Mouse (Mus musculus): ENCODE data around the gene Eif6. TPM values are rescaled to one million over a fixed set of nuclear protein-coding genes. Genes with fewer than 3 reads are reported as not detected.

Gene Eif6
- total RNA-seq, 2 experiments from 2014 or later, result 51.1 to 52.0 TPM

DNA sequence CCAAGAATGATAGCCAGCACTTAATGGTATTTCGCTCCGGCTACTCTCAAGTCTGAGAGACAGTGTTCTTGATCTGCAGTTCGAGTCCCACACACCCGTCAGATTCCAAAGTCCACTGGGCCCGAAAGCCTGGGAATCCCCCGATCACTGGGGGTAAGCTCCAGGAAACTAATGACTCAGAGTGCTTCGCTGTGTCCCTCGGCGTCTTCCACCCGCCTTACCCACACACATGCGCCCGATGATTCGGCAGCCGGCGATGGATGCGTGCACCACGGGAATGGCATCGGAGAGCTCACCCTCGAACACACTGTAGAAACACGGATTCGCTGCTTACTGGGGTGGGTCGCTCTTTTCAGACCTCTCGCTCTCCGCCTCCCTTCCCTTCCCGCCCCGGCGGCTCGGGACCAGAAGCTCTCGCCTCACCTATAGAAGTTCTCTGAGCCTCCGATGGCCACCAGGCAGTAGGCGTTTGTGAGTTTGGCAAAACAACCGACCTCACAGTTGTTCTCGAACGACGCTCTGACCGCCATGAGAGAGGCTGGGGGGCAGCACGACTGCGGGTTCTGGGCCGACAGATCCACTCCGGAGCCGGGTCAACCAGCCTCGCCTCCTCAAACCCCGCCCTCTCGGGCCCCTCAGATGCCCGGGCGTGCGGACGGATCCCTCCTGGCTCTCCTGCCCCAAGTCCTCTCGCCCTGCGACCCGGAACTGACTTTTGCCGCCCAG is 658 bp downstream of the Eif6 start:
- DNase-seq (ENCODE audit: low spot score), result no peak
- intact Hi-C loops (cut with DNase I), result no loop called here

DNA sequence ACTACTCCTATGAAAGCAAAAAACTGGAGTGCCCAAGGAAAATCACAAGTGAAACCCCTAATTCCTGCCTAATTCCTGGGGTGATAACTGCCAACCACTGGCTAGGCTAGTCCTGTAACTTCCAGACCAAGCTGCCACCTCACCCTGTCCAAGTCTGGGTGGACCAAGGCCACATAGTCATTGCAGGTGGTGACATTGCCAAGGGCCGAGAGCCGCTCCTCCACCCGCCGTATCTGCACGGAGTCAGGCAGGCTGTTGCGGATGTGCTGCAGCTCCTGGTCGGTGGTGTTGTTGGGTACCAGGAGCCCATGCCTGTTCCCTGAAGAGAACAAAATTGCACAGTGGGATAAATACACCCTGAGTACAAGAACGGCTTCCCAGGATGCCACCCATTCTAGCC is 3.0 kb downstream of the Eif6 start:
- intact Hi-C loops (cut with DNase I), result no loop called here
- no peak for DNase-seq (ENCODE audit: low spot score)

DNA sequence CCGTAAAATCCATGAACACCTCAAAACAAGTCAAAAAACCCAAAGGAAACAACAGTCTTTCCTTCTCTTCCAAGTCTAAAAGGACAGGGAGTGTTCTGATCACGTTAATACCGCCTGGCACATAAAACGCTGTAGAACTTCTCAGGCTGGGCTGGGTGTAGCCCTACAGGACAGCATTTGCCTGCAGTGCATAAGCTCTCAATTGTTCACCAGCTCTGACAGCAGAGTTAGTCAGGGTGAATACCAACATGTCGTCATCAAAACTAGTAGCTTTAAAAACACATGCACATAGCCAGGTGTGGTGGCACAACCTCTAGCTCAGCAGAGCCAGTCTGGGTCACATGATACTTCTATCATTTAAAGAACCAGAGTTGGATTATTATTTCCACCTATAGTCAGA is 5.9 kb downstream of the Eif6 start:
- DNase-seq (ENCODE audit: low spot score), result no peak
- intact Hi-C loops (cut with DNase I), result no loop called here

DNA sequence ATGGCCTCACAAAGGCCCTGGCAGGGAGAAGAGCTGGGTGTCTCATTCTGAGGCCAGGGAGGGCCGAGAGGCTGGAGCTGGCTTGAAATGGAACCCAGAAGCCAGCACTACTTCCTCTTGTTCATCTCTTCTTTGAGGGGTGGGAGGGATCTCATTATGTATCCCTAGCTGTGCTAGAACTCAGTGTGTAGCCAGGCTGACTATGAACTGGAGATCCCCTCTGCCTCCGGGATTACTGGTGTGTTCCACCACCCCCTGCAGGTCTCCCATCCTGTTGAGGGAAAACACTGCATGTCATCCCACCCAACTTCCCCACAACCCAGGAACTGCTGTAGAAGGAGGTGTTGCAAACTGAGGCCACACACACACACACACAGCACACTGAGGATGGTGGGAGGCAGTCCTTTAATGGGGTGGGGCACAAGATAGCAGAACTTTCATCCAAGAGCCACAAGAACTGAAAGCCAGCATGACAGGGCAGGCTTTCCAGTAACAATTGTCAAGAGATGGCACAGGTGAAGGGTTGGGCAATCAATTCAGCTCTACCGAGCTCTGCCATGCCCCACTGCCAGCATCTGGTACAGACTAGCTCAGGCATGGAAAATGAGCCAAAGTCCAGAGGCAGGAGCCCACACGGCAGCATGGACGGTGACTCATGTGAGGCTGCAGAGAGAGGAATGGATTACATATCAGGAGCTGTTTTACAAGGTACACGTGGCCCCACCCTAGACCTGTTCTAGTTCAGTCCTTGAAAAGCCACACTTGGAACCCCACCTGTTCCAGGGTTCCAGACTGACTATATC is 7.1 kb downstream of the Eif6 start:
- DNase-seq (ENCODE audit: low spot score), result no peak
- intact Hi-C loops (cut with DNase I), result no loop called here

DNA sequence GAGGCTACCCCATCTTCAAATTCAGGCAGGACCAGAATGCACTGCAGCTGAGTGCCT is 7.5 kb downstream of the Eif6 start, which contains the start of gene BC029722:
Gene BC029722, minus strand, starts transcription at position 35 of the 57 bp plus-strand sequence.
- no peak for DNase-seq (ENCODE audit: low spot score)
- intact Hi-C loops (cut with DNase I), result no loop called here

DNA sequence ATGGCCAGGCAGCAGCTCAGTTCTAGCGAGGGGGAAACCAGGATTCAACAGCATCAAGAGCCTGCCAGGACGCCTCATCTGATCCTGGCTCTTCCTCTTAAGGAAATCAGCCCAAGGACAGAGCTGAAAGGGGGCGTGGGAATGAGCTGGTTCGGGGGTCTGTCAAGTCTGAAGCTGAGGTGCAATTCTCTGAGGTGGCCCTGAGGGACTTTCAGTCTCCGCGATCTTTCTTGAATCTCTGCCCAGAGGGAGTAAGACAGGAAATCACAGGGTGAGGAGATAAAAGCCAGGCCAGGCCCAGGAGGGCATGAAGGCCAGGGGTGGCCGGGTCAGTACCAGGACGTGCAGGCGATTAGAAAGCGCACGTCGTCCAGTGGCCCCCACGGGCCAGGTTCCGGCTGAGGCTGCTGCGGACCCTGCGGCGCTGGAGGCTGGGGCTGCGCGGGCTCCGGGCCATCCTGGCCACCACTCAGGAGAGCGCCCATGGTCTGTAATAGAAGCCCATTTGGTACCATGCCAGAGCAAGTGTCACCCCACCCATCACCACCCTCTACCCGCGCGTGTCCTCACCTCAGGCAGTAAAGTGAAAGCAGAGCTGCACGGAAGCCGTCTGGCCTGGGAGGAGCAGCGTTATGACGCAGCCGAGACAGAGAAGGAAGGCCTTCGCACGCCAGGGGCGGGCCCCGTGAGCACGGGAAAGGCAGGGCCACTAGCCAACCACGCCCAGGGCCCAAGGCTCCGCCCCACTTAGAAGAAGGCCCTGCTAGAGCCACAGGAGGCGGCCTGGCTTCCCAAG is 7.9 kb downstream of the Eif6 start:
- intact Hi-C loops (cut with DNase I), result no loop called here
- DNase-seq (ENCODE audit: low spot score), result peak; percentile 94

DNA sequence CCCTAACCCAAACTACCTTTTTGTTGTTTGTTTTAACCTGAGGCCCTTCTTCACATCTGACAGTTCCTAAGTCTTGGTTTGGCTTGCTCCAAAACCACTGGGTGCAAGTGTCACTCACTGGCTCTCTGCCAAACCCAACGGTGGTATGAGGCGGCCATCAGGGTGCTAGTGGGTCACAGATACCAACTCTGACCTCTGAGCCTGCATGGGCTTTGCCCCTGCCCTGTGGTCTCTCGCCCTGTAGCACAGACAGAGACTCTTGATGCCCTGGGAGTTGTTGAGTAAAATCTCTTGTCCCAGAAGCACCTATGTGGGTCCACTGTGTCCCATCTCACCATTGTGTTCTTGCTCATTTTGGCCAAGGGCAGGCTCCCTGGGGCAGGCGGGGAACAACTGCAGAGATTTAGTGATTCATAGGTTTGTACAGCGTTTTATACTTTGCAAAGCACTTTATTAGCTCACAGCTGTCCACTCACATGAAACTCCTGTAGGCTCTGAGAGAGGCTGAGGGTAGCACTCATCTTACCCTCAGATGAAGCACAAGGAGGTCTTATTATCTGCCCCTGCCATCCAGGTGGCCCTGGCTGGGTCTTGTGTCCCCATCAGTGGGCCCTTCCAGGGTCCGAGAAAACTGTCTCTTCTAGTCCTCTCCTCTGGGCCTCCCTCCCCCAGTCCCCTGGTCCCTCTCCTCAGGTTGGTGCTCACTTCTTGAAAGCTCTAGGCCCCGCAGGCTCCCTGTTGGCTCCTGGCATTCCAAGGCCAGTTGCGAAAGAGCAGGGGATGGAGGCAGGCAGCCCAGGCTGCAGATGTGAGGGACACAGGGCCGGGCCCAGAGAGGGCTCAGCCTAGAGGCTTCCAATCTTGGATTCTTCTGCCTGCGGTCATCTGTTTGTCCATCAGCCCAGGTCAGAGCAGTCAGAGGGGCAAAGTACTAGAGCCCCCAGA is 9.2 kb downstream of the Eif6 start:
- peak; percentile 46 for DNase-seq (ENCODE audit: low spot score)
- intact Hi-C loops (cut with DNase I), result no loop called here

DNA sequence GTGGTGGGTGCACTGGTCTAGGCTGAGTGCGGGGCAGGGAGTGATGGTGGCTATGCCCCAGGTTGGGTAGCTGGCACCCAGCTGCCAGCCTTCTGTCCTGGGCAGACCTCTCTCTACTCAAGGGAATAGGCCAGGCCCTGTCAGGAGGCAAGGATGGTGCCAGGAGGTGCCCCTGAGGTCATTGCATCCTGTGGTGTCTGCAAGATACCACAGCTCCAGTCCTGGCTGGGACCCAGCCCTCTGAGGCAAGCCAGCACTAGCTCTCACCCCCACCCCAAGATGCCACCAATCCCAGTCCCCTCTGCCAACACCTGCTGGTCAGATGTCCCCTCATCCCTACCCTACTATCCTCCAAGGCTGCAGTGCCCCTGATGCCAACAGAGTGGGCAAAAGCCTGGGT is 10.5 kb downstream of the Eif6 start:
- intact Hi-C loops (cut with DNase I), result no loop called here
- DNase-seq (ENCODE audit: low spot score), result no peak

DNA sequence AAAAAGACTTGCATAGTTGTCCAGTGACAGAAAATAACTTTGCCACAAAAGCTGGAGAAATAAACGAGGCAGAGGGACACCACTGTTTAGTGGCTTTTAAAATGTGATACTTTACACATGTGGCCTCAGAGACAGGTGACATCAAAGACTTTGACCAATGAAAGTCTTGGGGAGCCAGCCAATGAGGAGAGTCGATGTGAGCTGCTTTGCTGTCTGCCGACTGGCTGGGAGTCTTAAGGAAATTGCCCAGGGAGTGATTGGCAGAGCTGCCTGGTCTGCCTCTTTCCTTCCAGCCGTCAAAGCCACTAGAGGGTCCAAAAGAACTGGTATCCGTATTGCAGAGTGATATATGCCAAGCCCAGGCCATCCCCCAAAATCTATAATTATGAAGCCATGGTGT is 11.9 kb downstream of the Eif6 start:
- DNase-seq (ENCODE audit: low spot score), result no peak
- intact Hi-C loops (cut with DNase I), result loop anchor here (5.0 kb wide), 1 partner anchor 118 kb away; no protein-coding TSS in a partner anchor

DNA sequence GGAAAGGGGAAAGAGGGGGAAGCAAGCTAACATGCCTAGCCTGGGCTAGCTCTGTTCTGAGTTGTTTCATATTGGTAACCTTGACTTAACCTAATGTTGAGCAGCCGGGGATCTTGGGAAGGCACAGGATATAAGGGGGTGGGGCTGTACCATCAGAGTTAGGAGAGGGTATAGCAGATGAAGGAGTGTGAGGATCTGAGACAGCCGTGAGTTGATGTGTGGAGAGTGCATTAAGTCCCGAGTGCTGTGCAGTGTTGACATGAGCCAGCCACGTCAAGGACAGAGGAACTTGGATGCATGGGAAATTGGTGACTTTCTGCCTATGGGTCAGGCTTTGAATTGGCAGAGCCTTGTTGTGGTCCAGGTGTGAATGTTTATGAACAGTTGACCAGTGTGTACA is 14.1 kb downstream of the Eif6 start:
- DNase-seq (ENCODE audit: low spot score), result no peak
- intact Hi-C loops (cut with DNase I), result loop anchor here (5.0 kb wide), 1 partner anchor 115 kb away; no protein-coding TSS in a partner anchor

DNA sequence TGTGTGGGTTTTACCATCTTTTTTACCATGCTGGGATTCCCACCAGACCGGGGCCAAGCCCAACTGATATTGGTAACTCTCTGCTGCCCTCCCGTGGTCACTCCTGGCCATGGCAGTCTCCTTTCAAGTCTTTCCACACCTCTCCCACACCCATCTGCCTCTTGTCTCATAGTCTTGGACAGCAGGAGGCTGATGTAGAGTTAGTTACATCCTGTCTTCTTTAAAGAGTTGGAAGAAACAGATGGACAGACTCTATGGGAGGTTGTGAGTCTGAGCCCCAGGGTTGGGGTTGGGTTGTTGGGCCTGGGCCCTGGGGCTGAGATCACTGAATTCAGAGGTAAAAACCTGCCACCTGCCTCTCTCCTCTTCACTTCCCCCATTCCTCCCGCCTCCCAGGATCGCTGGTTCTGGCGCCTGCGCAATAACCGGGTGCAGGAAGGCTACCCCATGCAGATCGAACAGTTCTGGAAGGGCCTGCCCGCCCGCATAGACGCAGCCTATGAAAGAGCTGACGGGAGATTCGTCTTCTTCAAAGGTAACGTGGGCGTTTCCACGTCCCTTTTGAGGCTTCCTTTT is 14.8 kb downstream of the Eif6 start:
- no peak for DNase-seq (ENCODE audit: low spot score)
- intact Hi-C loops (cut with DNase I), result loop anchor here (5.0 kb wide), 1 partner anchor 115 kb away; no protein-coding TSS in a partner anchor

DNA sequence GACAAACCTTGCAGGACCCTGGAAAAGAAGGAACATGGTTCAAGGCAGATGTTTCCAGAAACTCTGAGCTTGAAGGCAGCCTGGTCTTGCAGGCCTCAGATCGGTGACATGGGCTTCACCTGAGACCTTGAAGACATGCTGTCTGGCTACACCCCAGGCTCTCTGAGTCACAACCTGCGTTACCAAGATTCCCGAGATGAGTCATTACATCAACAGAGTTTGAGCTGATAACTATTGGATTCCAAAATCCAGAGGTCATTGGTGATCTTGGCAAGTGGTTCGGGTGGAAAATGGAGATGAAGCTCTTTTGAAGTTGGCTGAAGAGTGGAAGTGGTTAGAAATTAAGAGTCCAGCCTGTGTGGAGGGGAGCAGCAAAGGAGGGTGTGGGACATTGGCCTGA is 17.1 kb downstream of the Eif6 start:
- intact Hi-C loops (cut with DNase I), result loop anchor here (5.0 kb wide), 1 partner anchor 112 kb away; no protein-coding TSS in a partner anchor
- DNase-seq (ENCODE audit: low spot score), result no peak

DNA sequence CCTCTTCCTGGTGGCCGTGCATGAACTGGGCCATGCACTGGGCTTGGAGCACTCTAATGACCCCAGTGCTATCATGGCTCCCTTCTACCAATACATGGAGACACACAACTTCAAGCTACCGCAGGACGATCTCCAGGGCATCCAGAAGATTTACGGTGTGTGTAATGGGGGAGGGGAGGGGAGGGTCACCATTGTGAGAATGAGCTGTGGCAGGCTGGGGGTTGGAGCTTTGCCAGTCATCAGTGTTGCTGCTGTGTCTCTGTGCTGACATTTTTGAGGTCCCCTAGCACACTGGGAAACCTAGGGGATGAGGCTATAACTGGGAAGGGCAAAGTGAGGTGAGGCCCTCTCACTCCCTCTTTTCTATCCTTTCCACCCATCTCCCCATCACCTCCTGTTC is 19.3 kb downstream of the Eif6 start:
- DNase-seq (ENCODE audit: low spot score), result no peak
- intact Hi-C loops (cut with DNase I), result no loop called here

DNA sequence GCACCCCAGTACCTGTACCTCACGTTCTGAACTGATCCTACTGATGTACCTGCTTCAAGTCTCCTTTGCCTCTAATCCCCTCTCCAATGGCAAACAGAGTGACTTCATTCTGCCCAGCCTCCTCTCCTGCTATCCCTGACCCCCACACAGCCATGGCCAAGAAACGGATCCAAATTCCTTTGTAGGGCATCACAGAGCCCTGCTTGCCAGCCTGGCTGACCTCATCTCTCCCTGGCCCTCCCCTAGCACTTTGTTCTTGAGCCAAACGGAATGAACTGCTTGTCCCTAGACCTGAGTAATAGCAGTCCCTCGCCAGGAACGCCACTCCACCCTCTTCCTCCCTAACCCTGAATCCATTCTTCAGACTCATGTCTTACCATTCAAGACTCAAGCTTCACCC is 20.2 kb downstream of the Eif6 start:
- intact Hi-C loops (cut with DNase I), result no loop called here
- no peak for DNase-seq (ENCODE audit: low spot score)

DNA sequence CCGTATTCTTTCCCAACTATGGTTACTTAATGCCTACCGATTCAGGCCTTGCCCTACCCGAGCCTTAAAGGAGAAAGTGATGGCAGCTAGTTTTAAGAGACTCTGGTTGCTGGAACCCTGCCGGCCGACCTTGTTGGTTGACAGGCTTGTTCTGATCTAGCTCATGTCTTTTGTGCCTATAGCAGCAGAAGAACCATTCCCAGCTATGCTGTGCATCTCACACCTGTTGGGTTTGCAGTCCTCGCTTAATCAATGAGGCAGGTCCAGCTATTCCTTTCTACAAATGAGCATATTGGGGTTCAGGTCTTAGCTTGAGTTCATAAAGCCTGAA is 20.8 kb downstream of the Eif6 start:
- no peak for DNase-seq (ENCODE audit: low spot score)
- intact Hi-C loops (cut with DNase I), result no loop called here

DNA sequence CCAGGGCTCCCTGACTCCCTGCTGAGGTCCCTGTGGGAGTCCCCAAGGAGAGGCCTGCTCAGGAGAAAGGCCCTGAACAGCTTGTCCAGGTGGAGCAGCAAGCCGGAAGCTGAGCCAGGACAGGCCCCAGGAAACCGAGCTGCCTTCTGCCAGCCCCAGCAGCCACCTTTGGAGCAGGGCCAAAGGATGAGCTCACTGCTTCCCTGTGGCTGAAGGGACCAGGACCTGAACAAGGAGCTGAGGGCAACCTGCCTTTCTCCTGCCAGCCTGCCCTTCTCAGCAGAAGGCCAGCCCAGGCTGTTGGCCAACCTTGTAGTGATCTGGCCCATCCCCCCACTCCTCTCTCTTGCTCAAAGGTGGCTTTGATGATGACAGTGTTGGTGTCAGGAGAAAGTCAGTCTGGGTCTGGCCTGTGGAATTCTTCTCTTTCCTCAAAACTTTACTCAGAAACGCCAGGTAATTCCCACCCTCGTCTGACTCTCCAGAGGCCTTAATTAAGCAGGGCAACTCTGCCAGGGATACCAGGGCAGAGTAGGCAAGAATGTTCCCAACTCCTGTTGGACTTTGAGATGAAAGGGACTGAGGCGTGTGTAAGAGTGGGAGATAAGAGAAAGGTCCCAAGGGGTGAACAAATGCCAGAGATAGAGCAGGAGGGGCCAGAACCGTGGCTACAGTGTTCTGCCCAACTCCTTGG is 21.3 kb downstream of the Eif6 start:
- no peak for DNase-seq (ENCODE audit: low spot score)

DNA sequence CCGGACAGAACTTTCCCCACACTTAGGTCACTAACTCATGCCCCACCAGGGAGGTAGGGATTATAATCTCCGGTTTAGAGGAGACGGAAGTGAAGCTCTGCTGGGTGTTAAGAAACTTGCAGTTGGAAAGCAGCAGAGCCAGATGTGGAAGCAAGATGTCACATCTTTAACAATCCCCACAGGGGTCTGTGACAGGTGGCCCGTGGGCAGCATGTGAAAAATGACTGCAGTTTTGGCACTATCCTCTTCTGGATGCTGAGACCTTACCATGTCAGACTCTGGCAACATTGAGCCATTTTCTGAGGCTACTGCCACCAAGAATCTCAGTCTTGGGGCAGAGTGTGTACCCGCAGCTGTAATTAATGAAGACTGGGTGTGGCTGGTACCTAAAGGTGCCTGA is 22.7 kb downstream of the Eif6 start:
- no peak for DNase-seq (ENCODE audit: low spot score)
- intact Hi-C loops (cut with DNase I), result no loop called here

More for the DNA sequence above, 21.3 kb downstream of the Eif6 start:
- intact Hi-C loops (cut with DNase I), result no loop called here

DNA sequence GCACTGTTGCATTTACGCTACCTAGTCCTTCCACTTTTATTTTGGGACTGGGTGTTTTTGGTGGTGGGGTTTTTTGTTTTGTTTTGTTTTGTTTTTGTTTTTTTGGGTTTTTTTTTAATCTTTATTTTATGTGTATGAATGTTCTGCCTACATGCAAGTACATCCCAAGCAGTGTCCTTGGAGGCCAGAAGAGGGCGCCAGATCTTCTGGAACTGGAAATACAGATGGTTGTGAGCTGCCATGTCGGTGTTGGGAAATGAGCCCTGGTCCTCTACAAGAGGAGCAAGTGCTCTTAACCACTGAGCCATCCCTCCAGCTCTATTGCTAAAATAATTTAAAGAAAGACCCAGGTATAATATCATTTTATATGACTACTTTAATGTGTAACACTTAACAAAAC is 24.0 kb downstream of the Eif6 start:
- intact Hi-C loops (cut with DNase I), result no loop called here
- DNase-seq (ENCODE audit: low spot score), result no peak

DNA sequence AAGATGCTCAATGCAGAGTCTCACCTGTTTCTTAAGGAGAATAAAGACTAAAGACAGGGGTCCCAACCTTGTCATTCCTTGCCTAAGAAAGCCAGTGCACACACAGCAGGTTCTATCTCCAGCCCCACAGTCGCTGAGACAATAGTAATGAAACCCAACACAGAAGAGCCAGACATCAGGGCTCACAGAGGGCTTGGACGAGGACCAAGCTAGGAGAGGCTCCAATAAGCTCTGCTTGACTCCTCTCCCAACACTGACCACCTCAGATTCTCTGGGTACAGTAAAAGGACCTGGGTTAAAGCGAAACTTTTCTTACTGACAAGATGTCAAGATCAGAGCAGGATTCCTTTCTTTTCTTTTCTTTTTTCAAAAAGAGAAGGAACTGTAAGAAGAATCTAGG is 28.1 kb downstream of the Eif6 start:
- intact Hi-C loops (cut with DNase I), result no loop called here
- no peak for DNase-seq (ENCODE audit: low spot score)

Data from heart, postnatal 25 days (tissue).